8 mouse cellular contexts compared by ENCODE assay signal in the genomic region with DNA sequence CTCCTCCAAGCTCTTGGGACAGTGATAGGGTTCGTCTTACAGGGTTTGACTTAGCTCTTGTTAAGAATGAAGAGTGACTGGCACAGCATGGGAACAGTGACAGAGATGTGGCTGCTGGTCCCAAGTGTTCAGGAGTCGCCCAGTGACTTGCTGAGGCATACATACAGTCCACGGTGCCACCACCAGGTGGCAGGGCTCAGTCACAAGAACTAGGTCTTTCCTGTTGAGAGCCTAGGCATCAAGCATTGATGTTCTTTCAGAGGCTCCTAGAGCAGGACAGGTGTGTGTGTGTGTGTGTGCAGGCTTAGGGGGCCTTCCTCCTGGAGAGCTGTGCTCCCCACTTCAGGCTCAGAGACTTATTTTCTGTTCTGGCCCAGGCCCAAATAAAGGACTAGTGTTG. TPM values are rescaled to one million over a fixed set of nuclear protein-coding genes. Genes with fewer than 3 reads are reported as not detected.
DNase-seq lines count a peak whose midpoint lies in the region; ATAC-seq and TF ChIP-seq lines count a peak whose summit lies in the region.

No protein-coding gene starts in this region.

- no peak for TF ChIP-seq EP300 in heart, postnatal 0 days (IDR thresholded peaks at IDR 0.05; ENCODE audit: low read depth)
- TF ChIP-seq EP300 in liver, embryonic 14.5 days (IDR thresholded peaks at IDR 0.05; ENCODE audit: low read depth): no peak

- H3K9me3 ChIP-seq in heart, postnatal 0 days (replicated peaks; ENCODE audit: control insufficient read depth, low read length): no peaks in the 10 kb centered on the region
- H3K9me3 ChIP-seq in liver, embryonic 14.5 days (ENCODE audit: control insufficient read depth, low read length): no peaks in the 10 kb centered on the region
- no peaks in the 10 kb centered on the region for H3K9me3 ChIP-seq in neural tube, embryonic 15.5 days (replicated peaks)

- no peak overlapping the region for H3K4me2 ChIP-seq in heart, postnatal 0 days (ENCODE audit: low read depth, low read length)
- no peak overlapping the region for H3K4me2 ChIP-seq in liver, embryonic 14.5 days (ENCODE audit: low read depth)
- no peak overlapping the region for H3K4me2 ChIP-seq in neural tube, embryonic 15.5 days

- TF ChIP-seq CTCF in heart, postnatal 0 days (IDR thresholded peaks at IDR 0.05; ENCODE audit: low read depth): peak; percentile 93
- peak; percentile 89 for TF ChIP-seq CTCF in liver, embryonic 14.5 days (IDR thresholded peaks at IDR 0.05; ENCODE audit: low read depth)

- peaks cover 40% of the 10 kb centered on the region for H3K36me3 ChIP-seq in heart, postnatal 0 days (replicated peaks; ENCODE audit: control insufficient read depth, insufficient read depth, low read length)
- peaks cover 13% of the 10 kb centered on the region for H3K36me3 ChIP-seq in liver, embryonic 14.5 days (replicated peaks; ENCODE audit: control insufficient read depth, insufficient read depth, low read depth)
- H3K36me3 ChIP-seq in neural tube, embryonic 15.5 days: peaks cover 6% of the 10 kb centered on the region; the same call in 1 of the 2 replicates

- no peaks in the 10 kb centered on the region for H3K4me1 ChIP-seq in heart, postnatal 0 days (ENCODE audit: control insufficient read depth, insufficient read depth)
- no peaks in the 10 kb centered on the region for H3K4me1 ChIP-seq in liver, embryonic 14.5 days (replicated peaks; ENCODE audit: control insufficient read depth in 2 of 2, insufficient read depth in 2 of 2, low read length in 1 of 2)
- peaks cover 3% of the 10 kb centered on the region; the same call in 1 of the 2 replicates for H3K4me1 ChIP-seq in neural tube, embryonic 15.5 days

- 17% methylated on average over 3 of the region's 3 CpGs for WGBS in heart, postnatal 0 days
- 24% methylated on average over 3 of the region's 3 CpGs for WGBS in liver, embryonic 14.5 days (ENCODE audit: insufficient replicate concordance)
- 21% methylated on average over 3 of the region's 3 CpGs for WGBS in neural tube, embryonic 15.5 days

- no peak overlapping the region for H3K27ac ChIP-seq in heart, postnatal 0 days (ENCODE audit: low read depth)
- no peak overlapping the region for H3K27ac ChIP-seq in liver, embryonic 14.5 days
- no peak overlapping the region for H3K27ac ChIP-seq in neural tube, embryonic 15.5 days (replicated peaks)

- H3K9ac ChIP-seq in heart, postnatal 0 days (replicated peaks; ENCODE audit: low read depth, low read length): no peak overlapping the region
- no peak overlapping the region for H3K9ac ChIP-seq in liver, embryonic 14.5 days (replicated peaks)
- H3K9ac ChIP-seq in neural tube, embryonic 15.5 days (replicated peaks): no peak overlapping the region

- ATAC-seq in erythroid progenitor cell, adult 5-6 weeks (replicated peaks; ENCODE audit: low FRiP score, poor library complexity, severe bottlenecking): peak; percentile 67
- peak; percentile 75 for ATAC-seq in heart, postnatal 0 days (ENCODE audit: insufficient read depth, low read depth)
- peak; percentile 24; the same call in 1 of the 2 replicates for ATAC-seq in liver, embryonic 14.5 days (ENCODE audit: insufficient read depth)
- ATAC-seq in neural tube, embryonic 15.5 days (ENCODE audit: low FRiP score): peak; percentile 82; the same call in 1 of the 2 replicates

- no peaks in the 10 kb centered on the region for H3K27me3 ChIP-seq in heart, postnatal 0 days (ENCODE audit: control insufficient read depth, insufficient read depth, low read length)
- no peaks in the 10 kb centered on the region for H3K27me3 ChIP-seq in liver, embryonic 14.5 days (ENCODE audit: control insufficient read depth, insufficient read depth, low read length)
- no peaks in the 10 kb centered on the region for H3K27me3 ChIP-seq in neural tube, embryonic 15.5 days (replicated peaks)

- H3K4me3 ChIP-seq in heart, postnatal 0 days (ENCODE audit: low read depth, low read length): no peak overlapping the region
- H3K4me3 ChIP-seq in liver, embryonic 14.5 days (ENCODE audit: insufficient read depth in 1 of 2, low read depth in 2 of 2, low read length in 2 of 2): no peak overlapping the region
- H3K4me3 ChIP-seq in neural tube, embryonic 15.5 days (replicated peaks): no peak overlapping the region

- peak; percentile 63 to 72 for DNase-seq in CD8-positive naive resting alpha-beta T cell, adult 2 months (ENCODE audit: low read depth in 2 of 2, low spot score in 2 of 2)
- DNase-seq in brain, adult 2 months (ENCODE audit: low read depth, low spot score): peak; percentile 92
- DNase-seq in heart, postnatal 0 days (ENCODE audit: low spot score): peak; percentile 58
- peak; percentile 86 for DNase-seq in kidney, postnatal 14 days
- DNase-seq in liver, embryonic 14.5 days (ENCODE audit: low read depth in 3 of 3, low spot score in 3 of 3): peak; percentile 30 to 36 (median 34)
- DNase-seq in thymus, adult 18-20 months: peak; percentile 26 to 31

RNA-seq across cellular contexts. Expression of gene Poc1a, which starts 8.0 kb away (rescaled TPM):
- 28.1 and 28.9 TPM in 2 replicates for total RNA-seq in erythroid progenitor cell, adult 5-6 weeks (2015; ENCODE audit: low replicate concordance)
- 12.7 and 19.5 TPM in 2 replicates for total RNA-seq in erythroid progenitor cell, adult 5-6 weeks (2017; ENCODE audit: low replicate concordance)
- total RNA-seq in heart, postnatal 0 days (2014; rRNA removed; ENCODE audit: low replicate concordance): 12.3 and 38.0 TPM in 2 replicates
- 13.6 and 13.8 TPM in 2 replicates for polyA plus RNA-seq in heart, postnatal 0 days (2015; fragmentation: Nextera tagmentation; extraction: Ambion mirVana)
- polyA plus RNA-seq in liver, embryonic 14.5 days (2012; rRNA removed): 17.8 and 18.5 TPM in 2 replicates
- polyA plus RNA-seq in liver, embryonic 14.5 days (2014; fragmentation: Nextera tagmentation; extraction: Ambion mirVana): 21.4 and 23.7 TPM in 2 replicates
- polyA plus RNA-seq in neural tube, embryonic 15.5 days (2015; fragmentation: Nextera tagmentation; extraction: Ambion mirVana): 7.0 and 13.3 TPM in 2 replicates

RNA-seq across cellular contexts. Expression of gene Alas1, which starts 40.4 kb away (rescaled TPM):
- 44.0 and 57.7 TPM in 2 replicates for total RNA-seq in erythroid progenitor cell, adult 5-6 weeks (2015; ENCODE audit: low replicate concordance)
- 37.1 and 38.0 TPM in 2 replicates for total RNA-seq in erythroid progenitor cell, adult 5-6 weeks (2017; ENCODE audit: low replicate concordance)
- total RNA-seq in heart, postnatal 0 days (2014; rRNA removed; ENCODE audit: low replicate concordance): 309 and 334 TPM in 2 replicates
- 385 and 421 TPM in 2 replicates for polyA plus RNA-seq in heart, postnatal 0 days (2015; fragmentation: Nextera tagmentation; extraction: Ambion mirVana)
- 29.2 and 29.8 TPM in 2 replicates for polyA plus RNA-seq in liver, embryonic 14.5 days (2012; rRNA removed)
- 36.9 and 43.6 TPM in 2 replicates for polyA plus RNA-seq in liver, embryonic 14.5 days (2014; fragmentation: Nextera tagmentation; extraction: Ambion mirVana)
- 105 and 107 TPM in 2 replicates for polyA plus RNA-seq in neural tube, embryonic 15.5 days (2015; fragmentation: Nextera tagmentation; extraction: Ambion mirVana)

Comparison
In these comparisons a context has a peak if more than half of its experiments do, and no peak if none do; other contexts are left out.
1. DNase-seq: peak in every context shown above with its lines; median percentile 92 in brain, adult 2 months; 86 in kidney, postnatal 14 days; 68 in CD8-positive naive resting alpha-beta T cell, adult 2 months; 58 in heart, postnatal 0 days; 34 in liver, embryonic 14.5 days; 28 in thymus, adult 18-20 months.
2. ATAC-seq: peak in every context shown above with its lines; median percentile 82 in neural tube, embryonic 15.5 days; 75 in heart, postnatal 0 days; 67 in erythroid progenitor cell, adult 5-6 weeks; 24 in liver, embryonic 14.5 days.